Mouse (Mus musculus) kidney, adult 18-20 months (tissue): ENCODE data around the gene Zcchc14.
A peak's percentile ranks its signal among the peaks of the same experiment; 100 is the strongest.
"Not testable (repeated sequence)": the region's sequence is repeated elsewhere in the genome, so short reads cannot be mapped to it uniquely, and the experiment has no call there.

ENCODE experiments used
- DNase-seq: peaks from one replicate; pipeline ENCODE4 v3.0.0; 2021

Gene Zcchc14

GRCm38 (mm10) chr8:121652774-121653323 lies at the start of gene Zcchc14:
TSS of gene Zcchc14 (minus strand) at chr8:121652901.
- peak; percentile 96 for DNase-seq

GRCm38 (mm10) chr8:121699936-121700335 lies 47.2 kb upstream of the Zcchc14 start:
- no peak for DNase-seq

GRCm38 (mm10) chr8:121698615-121699101 lies 46.0 kb upstream of the Zcchc14 start:
- DNase-seq, result no peak

- DNase-seq, result no peak
These were observed 45.3 kb upstream of the Zcchc14 start for GRCm38 (mm10) chr8:121697735-121698614.

GRCm38 (mm10) chr8:121695585-121696184 lies 43.0 kb upstream of the Zcchc14 start:
- peak; percentile 80 for DNase-seq

- peak; percentile 66 for DNase-seq
These were observed 41.8 kb upstream of the Zcchc14 start for GRCm38 (mm10) chr8:121694453-121694852.

GRCm38 (mm10) chr8:121688496-121688895 lies 35.8 kb upstream of the Zcchc14 start:
- DNase-seq, result no peak

GRCm38 (mm10) chr8:121687455-121688161 lies 34.9 kb upstream of the Zcchc14 start:
- DNase-seq, result no peak

GRCm38 (mm10) chr8:121685419-121685818 lies 32.7 kb upstream of the Zcchc14 start:
- DNase-seq, result peak; percentile 81

GRCm38 (mm10) chr8:121683083-121683832 lies 30.6 kb upstream of the Zcchc14 start:
- DNase-seq, result no peak

- no peak for DNase-seq
These were observed 28.8 kb upstream of the Zcchc14 start for GRCm38 (mm10) chr8:121681457-121681856.

GRCm38 (mm10) chr8:121680896-121681295 lies 28.2 kb upstream of the Zcchc14 start:
- no peak for DNase-seq

GRCm38 (mm10) chr8:121678696-121679095 lies 26.0 kb upstream of the Zcchc14 start:
- DNase-seq, result no peak

- peak; percentile 76 for DNase-seq
These were observed 23.0 kb upstream of the Zcchc14 start for GRCm38 (mm10) chr8:121675701-121676100.

GRCm38 (mm10) chr8:121675161-121675560 lies 22.5 kb upstream of the Zcchc14 start:
- DNase-seq, result no peak

GRCm38 (mm10) chr8:121674524-121674923 lies 21.8 kb upstream of the Zcchc14 start:
- peak; percentile 50 for DNase-seq

GRCm38 (mm10) chr8:121673917-121674316 lies 21.2 kb upstream of the Zcchc14 start:
- DNase-seq, result peak; percentile 37

- no peak for DNase-seq
These were observed 20.5 kb upstream of the Zcchc14 start for GRCm38 (mm10) chr8:121673153-121673552.

- DNase-seq, result no peak
These were observed 16.5 kb upstream of the Zcchc14 start for GRCm38 (mm10) chr8:121669208-121669607.

- no peak for DNase-seq
These were observed 15.9 kb upstream of the Zcchc14 start for GRCm38 (mm10) chr8:121668553-121668952.

GRCm38 (mm10) chr8:121667936-121668500 lies 15.3 kb upstream of the Zcchc14 start:
- not testable (repeated sequence) for DNase-seq

GRCm38 (mm10) chr8:121665329-121665728 lies 12.6 kb upstream of the Zcchc14 start:
- peak; percentile 70 for DNase-seq
